Mouse (Mus musculus): ENCODE data around the gene 2410004P03Rik. TPM values are rescaled to one million over a fixed set of nuclear protein-coding genes. Genes with fewer than 3 reads are reported as not detected.
"Not testable (repeated sequence)": the region's sequence is repeated elsewhere in the genome, so short reads cannot be mapped to it uniquely, and the experiment has no call there.

The 2410004P03Rik gene
- polyA plus RNA-seq, 1 experiment = 0.27 TPM

DNA sequence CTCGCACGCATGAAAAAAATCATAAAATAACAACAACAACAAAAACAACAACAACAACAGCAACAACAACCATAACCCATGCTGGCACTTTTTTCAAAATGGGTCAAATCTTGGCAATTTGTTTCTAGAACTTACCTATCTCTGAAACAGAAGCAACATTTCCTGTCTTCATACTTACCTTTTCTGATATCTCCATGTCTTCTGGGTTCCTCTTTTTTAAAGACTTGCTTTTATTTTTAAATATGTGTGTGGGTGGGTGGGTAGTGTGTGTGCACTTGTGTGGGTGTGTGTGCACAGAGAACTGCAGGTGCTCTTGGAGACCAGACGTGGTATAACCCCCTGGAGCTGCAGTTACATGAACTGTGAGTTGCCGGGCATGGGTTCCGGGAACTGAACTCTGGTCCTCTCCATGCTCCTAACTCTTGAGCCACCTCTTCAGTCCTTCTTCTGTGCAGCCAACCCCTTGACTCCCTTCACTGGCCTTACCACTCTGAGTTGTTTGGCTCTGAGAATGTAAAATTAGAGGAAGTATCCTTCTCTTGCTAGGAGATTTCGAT is 13.1 kb upstream of the 2410004P03Rik start:
- Histone ChIP-seq H3K27ac (ENCODE audit: insufficient read depth, low read depth, low read length) (no peak overlapping the region), H3K4me1 (ENCODE audit: control insufficient read depth, insufficient read depth, low read length) (no peaks in the 10 kb centered on the region), H3K4me3 (ENCODE audit: insufficient read depth, low read length) (no peak overlapping the region)
- TF ChIP-seq CTCF (IDR thresholded peaks at IDR 0.05; ENCODE audit: low read depth, low read length) = no peak
- no peak for TF ChIP-seq POLR2A (IDR thresholded peaks at IDR 0.05; ENCODE audit: borderline replicate concordance, low read depth, low read length)

DNA sequence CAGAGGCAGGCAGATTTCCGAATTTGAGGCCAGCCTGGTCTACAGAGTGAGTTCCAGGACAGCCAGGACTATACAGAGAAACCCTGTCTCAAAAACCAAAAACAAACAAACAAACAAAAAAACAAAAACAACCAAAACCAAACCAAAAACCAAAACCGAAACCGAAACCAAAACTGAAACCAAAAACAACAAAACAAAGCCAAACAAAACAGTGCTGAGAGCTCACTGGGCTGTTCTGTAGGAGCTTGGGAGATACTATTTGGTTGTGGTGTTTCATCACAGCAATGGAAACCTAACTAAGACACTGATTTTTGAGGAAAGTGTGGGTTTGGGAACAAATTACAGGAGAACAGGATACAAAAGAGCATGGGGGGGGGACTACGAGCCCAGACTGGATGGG is 10.6 kb upstream of the 2410004P03Rik start:
- no peak for TF ChIP-seq POLR2A (IDR thresholded peaks at IDR 0.05; ENCODE audit: borderline replicate concordance, low read depth, low read length)
- no peak for TF ChIP-seq CTCF (IDR thresholded peaks at IDR 0.05; ENCODE audit: low read depth, low read length)
- Histone ChIP-seq H3K27ac (ENCODE audit: insufficient read depth, low read depth, low read length) (no peak overlapping the region), H3K4me1 (ENCODE audit: control insufficient read depth, insufficient read depth, low read length) (no peaks in the 10 kb centered on the region), H3K4me3 (ENCODE audit: insufficient read depth, low read length) (no peak overlapping the region)

DNA sequence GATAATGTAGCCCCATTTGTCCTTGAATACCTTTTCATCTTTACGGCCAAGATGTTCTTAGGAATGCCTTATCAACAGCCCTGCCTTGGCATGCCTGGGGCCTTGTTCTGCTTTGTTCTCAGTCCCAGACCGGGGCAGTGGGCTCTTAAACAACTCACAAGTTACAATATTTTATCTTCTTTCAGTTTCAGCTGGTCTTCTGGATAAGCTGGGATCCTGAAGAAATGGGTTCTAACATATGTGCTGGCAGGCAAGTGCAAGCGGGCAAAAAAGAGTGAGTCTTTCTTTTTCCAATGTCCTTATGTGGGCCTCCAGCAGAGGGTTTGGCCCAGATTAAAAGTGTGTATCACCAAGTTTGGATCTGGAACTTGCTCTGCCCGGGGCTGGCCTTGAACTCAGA is 9.6 kb upstream of the 2410004P03Rik start:
- not testable (repeated sequence) for H3K4me1 ChIP-seq (ENCODE audit: control insufficient read depth, insufficient read depth, low read length); H3K27ac ChIP-seq (ENCODE audit: insufficient read depth, low read depth, low read length); H3K4me3 ChIP-seq (ENCODE audit: insufficient read depth, low read length)

DNA sequence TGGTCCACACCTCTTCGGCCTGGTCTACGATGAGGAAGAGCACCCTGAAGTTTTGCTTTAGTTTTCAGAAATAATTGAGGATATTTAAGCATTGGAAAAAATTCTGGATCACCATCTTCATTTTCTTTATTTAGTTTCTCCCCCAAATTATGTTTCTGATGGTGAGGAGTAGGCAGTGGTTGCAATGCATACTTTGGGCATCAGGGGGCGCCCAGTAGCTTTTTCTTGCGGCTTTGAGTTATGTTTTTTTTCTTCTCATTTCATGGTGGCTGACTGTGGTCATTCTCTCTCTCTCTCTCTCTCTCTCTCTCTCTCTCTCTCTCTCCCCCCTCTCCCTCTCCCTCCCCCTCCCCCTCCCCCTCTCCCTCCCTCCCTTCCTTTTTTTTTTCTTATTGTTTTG is 6.9 kb upstream of the 2410004P03Rik start:
- no peak overlapping the region for H3K4me3 ChIP-seq (ENCODE audit: insufficient read depth, low read length)
- TF ChIP-seq POLR2A (IDR thresholded peaks at IDR 0.05; ENCODE audit: borderline replicate concordance, low read depth, low read length) = no peak
- peak; percentile 40 for TF ChIP-seq CTCF (IDR thresholded peaks at IDR 0.05; ENCODE audit: low read depth, low read length)
- no peaks in the 10 kb centered on the region for H3K4me1 ChIP-seq (ENCODE audit: control insufficient read depth, insufficient read depth, low read length)
- no peak overlapping the region for H3K27ac ChIP-seq (ENCODE audit: insufficient read depth, low read depth, low read length)

DNA sequence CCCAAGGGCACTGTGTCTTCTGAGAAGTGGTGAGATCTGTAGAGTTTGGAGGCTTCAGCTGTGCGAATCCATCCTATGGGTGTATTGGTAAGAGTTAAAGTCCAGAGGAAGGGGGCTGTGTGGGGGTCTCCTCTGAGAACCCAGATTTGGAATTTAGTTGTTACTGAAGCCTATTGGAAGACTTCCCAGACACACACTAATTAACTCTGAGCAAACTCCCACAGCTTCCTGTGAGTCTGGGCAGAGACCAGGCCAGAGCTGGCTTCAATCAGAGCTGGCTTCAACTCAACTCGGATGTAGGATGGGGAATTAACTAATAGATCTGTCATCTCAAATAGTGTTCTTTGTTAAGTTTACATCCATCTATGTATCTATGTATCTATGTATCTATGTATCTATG is 4.2 kb upstream of the 2410004P03Rik start:
- no peaks in the 10 kb centered on the region for H3K4me1 ChIP-seq (ENCODE audit: control insufficient read depth, insufficient read depth, low read length)
- no peak overlapping the region for H3K27ac ChIP-seq (ENCODE audit: insufficient read depth, low read depth, low read length)
- TF ChIP-seq CTCF (IDR thresholded peaks at IDR 0.05; ENCODE audit: low read depth, low read length) (no peak), POLR2A (IDR thresholded peaks at IDR 0.05; ENCODE audit: borderline replicate concordance, low read depth, low read length) (no peak)
- no peak overlapping the region for H3K4me3 ChIP-seq (ENCODE audit: insufficient read depth, low read length)

DNA sequence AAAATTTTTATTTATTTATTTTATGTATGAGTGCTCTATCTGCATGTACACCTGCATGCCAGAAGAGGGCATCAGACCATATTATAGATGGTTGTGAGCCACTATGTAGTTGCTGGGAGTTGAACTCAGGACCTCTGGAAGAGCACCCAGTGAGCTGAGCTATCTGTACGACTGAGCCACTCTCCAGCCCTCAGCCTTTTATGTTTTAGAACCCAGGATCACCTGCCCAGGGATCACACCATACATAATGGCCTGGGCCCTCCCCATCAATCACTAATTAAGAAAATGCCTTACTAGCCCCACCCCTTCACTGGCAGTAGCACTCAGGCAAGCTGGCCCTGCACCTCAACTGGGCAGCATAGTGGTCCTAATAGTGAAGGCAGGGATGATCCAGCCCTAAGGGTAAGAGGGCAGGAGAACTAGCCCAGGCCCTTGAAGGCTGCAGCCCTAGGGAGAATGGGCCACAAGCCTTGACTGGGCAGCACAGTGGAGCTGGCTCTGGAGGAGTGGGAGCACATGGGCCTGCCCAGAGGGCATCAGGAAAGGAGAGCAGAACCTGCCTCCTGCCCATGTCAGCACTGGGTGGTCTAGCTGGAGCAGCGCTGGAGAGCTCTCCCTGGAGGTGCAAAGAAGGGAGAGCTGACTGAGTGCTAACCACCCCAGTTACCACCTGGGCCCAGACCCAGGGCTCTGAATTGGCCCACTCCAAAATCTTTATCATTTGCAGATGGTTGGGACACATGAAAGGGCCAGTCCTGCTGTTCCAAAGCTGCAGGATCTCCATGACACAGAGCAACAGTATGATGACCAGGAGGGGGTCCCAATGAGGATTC is 756 bp upstream of the 2410004P03Rik start:
- no peak overlapping the region for H3K4me3 ChIP-seq (ENCODE audit: insufficient read depth, low read length)
- no peak for TF ChIP-seq CTCF (IDR thresholded peaks at IDR 0.05; ENCODE audit: low read depth, low read length)
- TF ChIP-seq POLR2A (IDR thresholded peaks at IDR 0.05; ENCODE audit: borderline replicate concordance, low read depth, low read length) = no peak

DNA sequence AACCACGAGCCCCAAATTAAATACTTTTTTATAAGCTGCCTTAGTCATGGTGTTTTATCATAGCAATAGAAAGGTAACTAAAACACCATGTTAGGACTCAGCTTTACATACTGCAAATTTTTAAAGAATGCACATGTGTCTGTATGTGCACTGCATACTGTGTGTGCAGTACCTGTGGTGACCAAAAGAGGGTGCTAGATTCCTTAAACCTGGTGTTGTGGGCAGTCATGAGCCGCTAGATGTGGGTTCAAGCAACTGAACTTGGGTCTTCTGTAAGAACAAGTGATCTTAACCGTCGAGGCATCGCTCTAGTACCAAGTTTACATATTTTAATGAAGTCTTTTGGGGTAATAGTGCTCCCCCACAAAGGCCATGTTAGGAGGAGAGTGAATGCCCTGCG is 2.1 kb downstream of the 2410004P03Rik start:
- H3K4me3 ChIP-seq (ENCODE audit: insufficient read depth, low read length) = no peak overlapping the region
- TF ChIP-seq CTCF (IDR thresholded peaks at IDR 0.05; ENCODE audit: low read depth, low read length) (no peak), POLR2A (IDR thresholded peaks at IDR 0.05; ENCODE audit: borderline replicate concordance, low read depth, low read length) (no peak)
- no peak overlapping the region for H3K27ac ChIP-seq (ENCODE audit: insufficient read depth, low read depth, low read length)
- no peaks in the 10 kb centered on the region for H3K4me1 ChIP-seq (ENCODE audit: control insufficient read depth, insufficient read depth, low read length)

More for the DNA sequence above, 756 bp upstream of the 2410004P03Rik start:
- Histone ChIP-seq H3K4me1 (ENCODE audit: control insufficient read depth, insufficient read depth, low read length) (no peaks in the 10 kb centered on the region), H3K27ac (ENCODE audit: insufficient read depth, low read depth, low read length) (no peak overlapping the region)

DNA sequence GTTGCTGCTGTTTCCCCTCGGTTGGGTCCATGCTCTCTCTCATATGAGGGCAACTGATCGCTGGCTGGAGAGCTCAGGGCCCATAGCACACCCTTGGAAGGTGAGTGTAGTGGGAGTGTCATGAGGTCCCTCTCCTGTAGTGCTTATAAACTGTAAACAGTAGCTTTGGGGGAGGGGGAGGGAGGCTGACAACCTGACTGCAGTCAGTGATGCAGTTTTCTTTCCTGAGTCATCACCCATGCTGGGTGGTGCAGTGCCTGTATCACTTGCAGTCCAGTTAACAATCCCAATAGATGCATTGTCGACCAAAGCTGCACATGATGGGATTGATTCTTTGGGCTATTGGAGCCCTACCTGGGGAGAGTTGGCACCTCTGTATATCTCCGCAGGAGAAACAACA is 10.3 kb downstream of the 2410004P03Rik start:
- peak overlapping the region; percentile 88 for H3K27ac ChIP-seq (ENCODE audit: insufficient read depth, low read depth, low read length)
- TF ChIP-seq CTCF (IDR thresholded peaks at IDR 0.05; ENCODE audit: low read depth, low read length) (no peak), POLR2A (IDR thresholded peaks at IDR 0.05; ENCODE audit: borderline replicate concordance, low read depth, low read length) (no peak)

DNA sequence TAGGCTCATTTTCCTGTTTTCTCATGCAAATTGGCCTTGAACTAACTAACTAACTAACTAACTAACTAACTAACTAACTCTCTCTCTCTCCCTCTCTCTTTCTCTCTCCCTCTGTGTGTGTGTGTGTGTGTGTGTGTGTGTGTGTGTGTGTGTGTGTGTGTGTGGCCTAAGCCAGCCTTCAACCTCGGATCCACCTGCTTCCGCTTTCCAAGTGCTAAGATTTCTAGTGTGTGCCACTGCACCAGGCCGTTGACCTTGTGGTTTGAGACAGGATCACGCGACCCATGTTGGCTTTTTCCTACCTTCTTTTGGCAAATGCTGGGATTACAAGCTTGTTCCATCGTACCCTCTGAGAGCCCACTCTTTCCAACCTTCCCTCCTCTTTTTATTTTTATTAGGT is 10.9 kb downstream of the 2410004P03Rik start:
- TF ChIP-seq POLR2A (IDR thresholded peaks at IDR 0.05; ENCODE audit: borderline replicate concordance, low read depth, low read length) (no peak), CTCF (IDR thresholded peaks at IDR 0.05; ENCODE audit: low read depth, low read length) (no peak)
- H3K4me3 ChIP-seq (ENCODE audit: insufficient read depth, low read length) = peak overlapping the region; percentile 76
- peak overlapping the region; percentile 88 for H3K27ac ChIP-seq (ENCODE audit: insufficient read depth, low read depth, low read length)
- peaks cover 19% of the 10 kb centered on the region for H3K4me1 ChIP-seq (ENCODE audit: control insufficient read depth, insufficient read depth, low read length)

More for the DNA sequence above, 10.3 kb downstream of the 2410004P03Rik start:
- peaks cover 19% of the 10 kb centered on the region for H3K4me1 ChIP-seq (ENCODE audit: control insufficient read depth, insufficient read depth, low read length)
- H3K4me3 ChIP-seq (ENCODE audit: insufficient read depth, low read length) = no peak overlapping the region

DNA sequence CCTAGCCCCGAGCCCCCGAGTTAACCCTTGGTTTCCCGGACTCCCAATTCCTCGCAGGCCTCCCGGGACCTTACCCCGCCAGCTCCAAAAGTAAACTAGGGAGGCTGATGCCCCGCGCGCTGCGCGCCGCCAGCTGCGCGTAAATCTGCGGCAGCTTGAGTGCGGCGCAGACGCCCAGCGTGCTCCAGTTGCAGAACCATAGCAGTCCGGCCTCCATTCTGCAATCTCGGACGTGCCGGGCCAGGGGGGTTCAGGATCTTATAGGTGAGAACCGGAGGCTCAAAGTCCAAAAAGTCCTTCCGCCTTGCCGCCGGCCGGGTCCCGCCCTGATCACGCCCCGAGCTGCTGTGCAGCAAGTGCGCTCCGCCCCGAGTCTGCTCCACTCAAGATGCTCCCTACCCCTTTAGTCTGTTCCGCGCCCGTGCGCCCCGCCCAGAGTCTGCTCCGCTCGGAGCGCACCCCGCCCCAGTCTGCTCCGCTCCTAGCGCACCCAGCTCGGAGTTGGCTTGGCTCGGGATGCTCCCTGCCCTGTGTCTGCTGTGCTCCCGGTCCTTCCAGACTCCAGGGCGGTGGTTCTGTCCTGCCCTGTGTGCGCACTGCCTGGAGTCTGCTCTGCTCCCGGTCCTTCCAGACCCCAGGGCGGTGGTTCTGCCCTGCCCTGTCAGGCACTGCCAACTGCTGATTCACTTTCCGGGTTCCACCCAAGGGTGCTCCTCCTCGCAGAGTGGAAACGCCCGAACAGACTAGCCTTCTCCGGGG is 11.6 kb downstream of the 2410004P03Rik start, which contains the start of gene Pqlc3:
TSS of gene Pqlc3 (minus strand) at position 670 of the 759 bp plus-strand sequence.
- TF ChIP-seq CTCF (IDR thresholded peaks at IDR 0.05; ENCODE audit: low read depth, low read length) = no peak
- TF ChIP-seq POLR2A (IDR thresholded peaks at IDR 0.05; ENCODE audit: borderline replicate concordance, low read depth, low read length) = no peak
- Histone ChIP-seq H3K27ac (ENCODE audit: insufficient read depth, low read depth, low read length) (peak within 1 kb of the TSS; percentile 88), H3K4me3 (ENCODE audit: insufficient read depth, low read length) (peak within 1 kb of the TSS; percentile 76), H3K4me1 (ENCODE audit: control insufficient read depth, insufficient read depth, low read length) (peaks cover 19% of the 10 kb centered on the region)
